Mouse (Mus musculus) bone marrow, adult 2 months (tissue): ENCODE results near the gene Tjp1.

Source experiments
- CTCF ChIP-seq: fragments of 200-500 bp; IDR thresholded peaks from 2 replicates; pipeline ENCODE4 v1.5.1; 2011; ENCODE audit warnings: low read length, control low read depth; ENCODE audit not compliant: control insufficient read depth, insufficient read depth
- POLR2A ChIP-seq: fragments of 200-500 bp; IDR thresholded peaks from 2 replicates; pipeline ENCODE4 v1.6.1; 2011; ENCODE audit warnings: low read depth, mild to moderate bottlenecking, control low read depth, low read length, borderline replicate concordance; ENCODE audit not compliant: control insufficient read depth

DNA sequence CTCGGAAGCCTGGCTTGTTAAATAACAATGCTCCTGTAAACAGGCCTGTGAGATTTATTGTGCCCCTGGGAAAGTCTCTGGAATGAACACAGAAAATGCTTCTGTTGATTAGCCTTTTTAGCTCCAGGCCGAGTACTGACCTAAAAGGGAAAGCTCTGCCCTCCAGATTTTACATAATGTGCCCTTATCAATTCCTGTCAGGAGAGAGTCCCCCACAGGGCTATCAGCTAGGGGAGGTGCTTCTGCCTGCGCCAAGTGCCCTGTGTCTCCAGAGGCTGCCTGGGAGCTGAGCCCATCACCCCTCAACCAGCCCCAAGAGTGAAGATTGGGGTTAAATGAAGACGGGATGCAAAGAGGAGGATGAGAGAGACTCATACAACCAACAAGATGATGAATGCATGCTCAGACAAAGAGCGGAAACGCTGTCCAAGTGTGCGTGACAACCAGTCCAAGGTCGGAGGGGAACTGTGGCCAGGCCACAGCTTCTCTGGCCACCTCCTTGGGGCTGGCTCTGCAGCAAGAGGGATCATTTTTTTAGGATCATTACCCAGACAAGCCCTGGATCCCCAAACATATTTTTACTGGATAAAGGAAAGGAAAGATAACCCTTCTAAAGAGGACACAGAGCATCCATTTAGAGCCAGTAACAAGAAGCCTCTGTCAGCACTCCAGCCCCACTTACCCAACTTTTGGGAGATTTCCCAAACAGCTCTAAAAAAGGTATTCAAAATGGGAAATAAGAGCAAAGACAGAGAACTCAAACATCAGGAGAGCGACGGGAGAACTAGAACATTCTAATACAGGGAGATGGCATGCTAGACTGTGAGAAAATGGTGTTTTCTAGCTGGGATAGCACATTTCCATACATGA is 110.1 kb downstream of the Tjp1 start:
- TF ChIP-seq CTCF (no peak), POLR2A (no peak)
